Mouse (Mus musculus): ENCODE data around the gene 1700001F09Rik. TPM values are rescaled to one million over a fixed set of nuclear protein-coding genes. Genes with fewer than 3 reads are reported as not detected.

The 1700001F09Rik gene
- polyA plus RNA-seq, 1 experiment from 2014 or later, result not detected

Other genes starting within 250 kb of the 1700001F09Rik start
- 0.12 TPM in 1 of 2 replicates, not detected in the other for gene Gm8104, start 247.2 kb downstream of the 1700001F09Rik start, polyA plus RNA-seq (2014; fragmentation: Nextera tagmentation; extraction: Ambion mirVana)
- 0.12 and 0.20 TPM in 2 replicates for gene Gm7233, start 167.9 kb downstream of the 1700001F09Rik start, polyA plus RNA-seq (2014; fragmentation: Nextera tagmentation; extraction: Ambion mirVana)
- gene Gm8122, start 112.5 kb downstream of the 1700001F09Rik start, polyA plus RNA-seq (2014; fragmentation: Nextera tagmentation; extraction: Ambion mirVana), result not detected in 2 replicates
- 0.14 TPM in 1 of 2 replicates, not detected in the other for gene Gm8126, start 89.2 kb downstream of the 1700001F09Rik start, polyA plus RNA-seq (2014; fragmentation: Nextera tagmentation; extraction: Ambion mirVana)
- not detected in 2 replicates for gene Gm9732, start 72.8 kb downstream of the 1700001F09Rik start, polyA plus RNA-seq (2014; fragmentation: Nextera tagmentation; extraction: Ambion mirVana)
- gene Gm8127, start 54.0 kb downstream of the 1700001F09Rik start, polyA plus RNA-seq (2014; fragmentation: Nextera tagmentation; extraction: Ambion mirVana), result not detected in 2 replicates
- gene Gm8138, start 68.5 kb upstream of the 1700001F09Rik start, polyA plus RNA-seq (2014; fragmentation: Nextera tagmentation; extraction: Ambion mirVana), result not detected in 2 replicates
- 0.16 TPM in 1 of 2 replicates, not detected in the other for gene Gm5799, start 195.8 kb upstream of the 1700001F09Rik start, polyA plus RNA-seq (2014; fragmentation: Nextera tagmentation; extraction: Ambion mirVana)
- not detected in 2 replicates for gene Gm17654, start 231.3 kb upstream of the 1700001F09Rik start, polyA plus RNA-seq (2014; fragmentation: Nextera tagmentation; extraction: Ambion mirVana)